Mouse (Mus musculus) E14TG2a.4 (cell line): ENCODE measurements around the gene Alox15.

Experiments used
- CTCF ChIP-seq: conservative IDR thresholded peaks from 2 replicates; pipeline ENCODE4 v1.5.1; 2014; ENCODE audit warnings: low read length
- POU5F1 ChIP-seq: IDR thresholded peaks from 2 replicates; pipeline ENCODE4 v1.6.1; 2014; ENCODE audit warnings: low read length, borderline replicate concordance

DNA sequence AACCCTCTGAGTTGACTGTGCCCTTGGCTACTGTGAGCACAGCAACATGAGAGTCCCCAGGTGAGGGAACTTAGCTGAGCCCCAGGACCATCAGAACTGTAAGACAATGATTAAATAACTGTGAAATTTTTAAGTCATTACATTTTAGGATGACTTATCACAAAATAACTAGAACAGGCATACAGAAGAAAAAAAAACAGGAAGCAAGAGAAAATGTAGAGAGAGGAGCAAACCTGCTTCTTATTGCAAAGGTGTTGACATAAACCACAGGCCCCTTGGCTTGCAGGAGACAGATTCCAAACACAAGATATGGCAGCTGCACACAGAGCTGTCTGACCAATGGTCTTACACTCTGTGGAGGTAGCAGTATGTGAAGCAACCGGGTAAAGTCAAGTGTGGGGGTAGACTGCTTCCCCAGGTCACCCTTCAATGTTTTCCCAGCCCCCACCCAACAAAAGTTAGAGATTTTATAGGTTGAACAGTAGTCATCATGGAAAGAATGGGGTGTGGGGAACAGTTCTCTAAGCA lies 28.7 kb upstream of the Alox15 start:
- TF ChIP-seq CTCF (no peak), POU5F1 (no peak)
